Mouse (Mus musculus) liver, embryonic 13.5 days (tissue): ENCODE data around the gene Dlg4. TPM values are rescaled to one million over a fixed set of nuclear protein-coding genes. Genes with fewer than 3 reads are reported as not detected.

Source experiments
- ATAC-seq: fragments of 200-750 bp; cut with Nextera tagmentation; 2 replicates; pipeline ENCODE4 v1.8.0; 2017; ENCODE audit warnings: low read depth, mild to moderate bottlenecking, moderate number of reproducible peaks, moderate library complexity
- DNase-seq: peaks from one replicate; pipeline ENCODE4 v3.0.0; 2022
- H3K27ac ChIP-seq: fragments of 300-500 bp; sonication (generic); 2 replicates; pipeline ENCODE4 v1.5.1; 2015; ENCODE audit warnings: moderate library complexity, mild to moderate bottlenecking, inconsistent platforms
- H3K27me3 ChIP-seq: fragments of 300-500 bp; sonication (generic); 2 replicates; pipeline ENCODE4 v1.6.1; 2015; ENCODE audit warnings: mild to moderate bottlenecking, inconsistent platforms
- H3K36me3 ChIP-seq: fragments of 300-500 bp; sonication (generic); 2 replicates; pipeline ENCODE4 v1.6.1; 2015; ENCODE audit warnings: mild to moderate bottlenecking, inconsistent platforms
- H3K4me1 ChIP-seq: fragments of 300-500 bp; sonication (generic); replicated peaks from 2 replicates; pipeline ENCODE4 v1.6.1; 2015; ENCODE audit warnings: inconsistent platforms
- H3K4me2 ChIP-seq: fragments of 300-500 bp; sonication (generic); 2 replicates; pipeline ENCODE4 v1.6.1; 2015; ENCODE audit warnings: inconsistent platforms, mild to moderate bottlenecking, moderate library complexity
- H3K4me3 ChIP-seq: fragments of 300-500 bp; sonication (generic); replicated peaks from 2 replicates; pipeline ENCODE4 v1.5.1; 2015; ENCODE audit warnings: mild to moderate bottlenecking, inconsistent platforms
- H3K9ac ChIP-seq: fragments of 300-500 bp; sonication (generic); 2 replicates; pipeline ENCODE4 v1.6.1; 2015; ENCODE audit warnings: mild to moderate bottlenecking, inconsistent platforms
- H3K9me3 ChIP-seq: fragments of 300-500 bp; sonication (generic); replicated peaks from 2 replicates; pipeline ENCODE4 v1.6.1; 2016; ENCODE audit warnings: inconsistent platforms
- WGBS: fragments of 180-500 bp; shearing (Covaris S2); methylation state at CpG from one replicate; pipeline ENCODE4 v1.1.7; 2015; ENCODE audit not compliant: insufficient replicate concordance; 5-methylcytosine and 5-hydroxymethylcytosine counted together
- polyA plus RNA-seq: library from polyadenylated mRNA; unstranded; fragments of >200 nt; fragmentation: Nextera tagmentation; extraction: Ambion mirVana; gene quantifications from 2 replicates; pipeline ENCODE4 v1.2.1, GENCODE M21; 2015

Gene Dlg4
- 1.1 and 1.2 TPM in 2 replicates for polyA plus RNA-seq

- 66% methylated on average over 3 of the region's 3 CpGs for WGBS
- H3K4me1 ChIP-seq: peaks cover 69% of the 10 kb centered on the region
These were observed at the start of gene Dlg4 for GRCm38 (mm10) chr11:70016669-70017068. Gene Dlg4 (plus strand): TSS chr11:70016942.

DNA sequence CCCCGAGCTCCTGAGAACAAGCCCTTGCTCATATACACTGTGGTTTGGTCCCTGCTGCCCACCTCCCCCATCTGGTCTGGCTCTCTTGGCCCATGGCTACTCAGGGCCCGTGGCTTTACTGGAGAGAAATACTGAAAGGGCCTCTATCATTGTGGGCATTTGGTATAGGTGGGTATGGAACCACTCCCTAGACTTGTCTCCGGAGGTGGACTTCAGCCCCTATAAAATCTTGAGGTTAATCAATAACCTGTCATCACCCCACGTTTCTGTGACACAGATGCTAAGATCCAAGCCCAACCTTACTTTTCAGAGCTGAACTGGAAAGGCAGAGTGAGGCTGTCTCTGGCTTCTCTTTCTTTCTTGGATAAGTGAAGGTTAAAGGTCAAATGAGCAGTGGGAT is 47.9 kb upstream of the Dlg4 start:
- DNase-seq (no peak), ATAC-seq (no peak)
- WGBS: 67% methylated on average over 4 of the region's 4 CpGs
- Histone ChIP-seq H3K9ac (no peak overlapping the region), H3K36me3 (peaks cover 50% of the 10 kb centered on the region), H3K9me3 (no peaks in the 10 kb centered on the region), H3K27ac (no peak overlapping the region), H3K4me1 (peaks cover 29% of the 10 kb centered on the region), H3K4me3 (no peak overlapping the region), H3K4me2 (no peak overlapping the region), H3K27me3 (peaks cover 48% of the 10 kb centered on the region)

More at GRCm38 (mm10) chr11:70016669-70017068, at the start of gene Dlg4:
- DNase-seq (no peak), ATAC-seq (no peak)
- peak within 1 kb of the TSS; percentile 89; the same call in 1 of the 2 replicates for H3K9ac ChIP-seq
- H3K27ac ChIP-seq: no peak within 1 kb of the TSS
- peaks cover 20% of the 10 kb centered on the region for H3K36me3 ChIP-seq
- H3K4me2 ChIP-seq: peak within 1 kb of the TSS; percentile 86
- no peaks in the 10 kb centered on the region for H3K27me3 ChIP-seq
- no peaks in the 10 kb centered on the region for H3K9me3 ChIP-seq
- H3K4me3 ChIP-seq: no peak within 1 kb of the TSS

- peaks cover 26% of the 10 kb centered on the region for H3K4me1 ChIP-seq
- peaks cover 64% of the 10 kb centered on the region for H3K36me3 ChIP-seq
- no peak overlapping the region for H3K4me3 ChIP-seq
- no peak overlapping the region for H3K4me2 ChIP-seq
- DNase-seq (no peak), ATAC-seq (no peak)
- H3K9ac ChIP-seq: no peak overlapping the region
- H3K9me3 ChIP-seq: no peaks in the 10 kb centered on the region
- peaks cover 34% of the 10 kb centered on the region for H3K27me3 ChIP-seq
- H3K27ac ChIP-seq: no peak overlapping the region
- 74% methylated on average over 6 of the region's 6 CpGs for WGBS
These were observed 46.5 kb upstream of the Dlg4 start for GRCm38 (mm10) chr11:69970222-69970621.

DNA sequence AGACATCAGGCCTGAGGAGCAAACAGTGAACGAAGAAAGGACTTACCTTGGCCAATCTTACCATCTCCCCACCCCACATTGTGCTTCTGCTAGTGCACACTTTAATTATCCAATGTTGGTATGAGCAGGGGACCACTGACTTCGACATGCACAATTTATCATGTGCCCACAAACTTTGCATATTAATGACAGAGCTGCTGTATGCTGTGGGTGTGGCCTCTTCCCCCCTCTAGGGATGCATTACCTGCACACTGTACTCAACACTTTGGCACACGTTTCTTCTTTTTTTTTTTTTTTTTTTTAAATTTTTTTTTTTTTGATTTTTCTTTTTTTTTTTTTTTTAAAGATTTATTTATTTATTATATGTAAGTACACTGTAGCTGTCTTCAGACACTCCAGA is 46.0 kb upstream of the Dlg4 start:
- Histone ChIP-seq H3K9me3 (no peaks in the 10 kb centered on the region), H3K36me3 (peaks cover 66% of the 10 kb centered on the region), H3K27me3 (peaks cover 29% of the 10 kb centered on the region), H3K4me2 (no peak overlapping the region), H3K27ac (no peak overlapping the region), H3K4me3 (no peak overlapping the region), H3K4me1 (peaks cover 21% of the 10 kb centered on the region), H3K9ac (no peak overlapping the region)
- 57% methylated on average over 3 of the region's 3 CpGs for WGBS
- no peak for DNase-seq
- no peak for ATAC-seq

- Histone ChIP-seq H3K4me1 (peaks cover 12% of the 10 kb centered on the region), H3K36me3 (peaks cover 71% of the 10 kb centered on the region), H3K9ac (no peak overlapping the region), H3K4me2 (no peak overlapping the region), H3K4me3 (no peak overlapping the region), H3K27ac (no peak overlapping the region), H3K27me3 (no peaks in the 10 kb centered on the region), H3K9me3 (no peaks in the 10 kb centered on the region)
- DNase-seq (no peak), ATAC-seq (no peak)
- 78% methylated on average over 2 of the region's 2 CpGs for WGBS
These were observed 41.8 kb upstream of the Dlg4 start for GRCm38 (mm10) chr11:69974907-69975306.

DNA sequence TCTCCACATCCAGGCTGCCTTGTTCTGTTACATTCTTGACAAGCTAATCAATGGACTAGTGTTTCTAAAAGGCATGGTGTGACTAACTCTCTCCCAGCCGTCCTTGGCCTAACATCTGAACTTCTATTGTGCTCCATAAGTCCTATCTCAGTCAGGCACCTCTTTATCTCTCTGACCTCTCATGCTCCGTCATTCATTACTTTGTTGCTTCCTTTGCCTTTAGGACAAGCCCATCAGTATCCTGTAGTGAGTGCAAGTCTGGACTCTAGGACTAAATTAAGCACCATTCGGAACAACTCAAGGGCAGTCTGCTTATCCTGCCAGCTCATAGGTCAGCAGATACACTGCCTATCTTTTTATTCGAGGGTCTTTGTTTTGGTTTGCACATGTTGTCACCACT is 40.5 kb upstream of the Dlg4 start:
- no peak for ATAC-seq
- no peak overlapping the region for H3K4me3 ChIP-seq

DNA sequence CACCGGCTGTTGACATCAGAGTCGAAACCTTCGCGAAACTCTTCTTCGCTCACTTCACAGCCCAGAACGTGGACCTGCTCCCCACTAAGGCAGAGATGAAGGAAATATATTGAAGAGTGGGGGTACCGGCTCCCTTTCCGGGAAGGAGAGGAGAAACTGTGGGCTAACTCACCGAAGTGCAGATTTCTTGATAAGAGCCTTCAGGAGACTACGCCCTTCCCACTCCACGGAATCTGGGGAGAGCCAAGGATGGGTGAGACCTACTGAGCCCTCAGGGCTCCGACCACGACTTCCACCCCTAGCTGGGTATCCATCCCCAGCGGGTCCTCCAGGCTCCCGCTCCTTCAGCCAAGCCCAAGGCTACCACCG is 36.9 kb upstream of the Dlg4 start:
- ATAC-seq: peak; percentile 30
- peaks cover 48% of the 10 kb centered on the region for H3K36me3 ChIP-seq
- WGBS: 1% methylated on average over 16 of the region's 16 CpGs
- H3K9ac ChIP-seq: peak overlapping the region; percentile 99
- H3K27me3 ChIP-seq: no peaks in the 10 kb centered on the region
- no peak for DNase-seq
- H3K4me2 ChIP-seq: peak overlapping the region; percentile 95
- peaks cover 36% of the 10 kb centered on the region for H3K4me1 ChIP-seq
- H3K27ac ChIP-seq: peak overlapping the region; percentile 98
- no peaks in the 10 kb centered on the region for H3K9me3 ChIP-seq
- peak overlapping the region; percentile 99 for H3K4me3 ChIP-seq

More for the DNA sequence above, 40.5 kb upstream of the Dlg4 start:
- Histone ChIP-seq H3K4me2 (no peak overlapping the region), H3K27ac (no peak overlapping the region), H3K9me3 (no peaks in the 10 kb centered on the region), H3K4me1 (peaks cover 12% of the 10 kb centered on the region), H3K9ac (no peak overlapping the region), H3K36me3 (peaks cover 62% of the 10 kb centered on the region), H3K27me3 (no peaks in the 10 kb centered on the region)
- WGBS: 61% methylated on average over 4 of the region's 4 CpGs
- no peak for DNase-seq

DNA sequence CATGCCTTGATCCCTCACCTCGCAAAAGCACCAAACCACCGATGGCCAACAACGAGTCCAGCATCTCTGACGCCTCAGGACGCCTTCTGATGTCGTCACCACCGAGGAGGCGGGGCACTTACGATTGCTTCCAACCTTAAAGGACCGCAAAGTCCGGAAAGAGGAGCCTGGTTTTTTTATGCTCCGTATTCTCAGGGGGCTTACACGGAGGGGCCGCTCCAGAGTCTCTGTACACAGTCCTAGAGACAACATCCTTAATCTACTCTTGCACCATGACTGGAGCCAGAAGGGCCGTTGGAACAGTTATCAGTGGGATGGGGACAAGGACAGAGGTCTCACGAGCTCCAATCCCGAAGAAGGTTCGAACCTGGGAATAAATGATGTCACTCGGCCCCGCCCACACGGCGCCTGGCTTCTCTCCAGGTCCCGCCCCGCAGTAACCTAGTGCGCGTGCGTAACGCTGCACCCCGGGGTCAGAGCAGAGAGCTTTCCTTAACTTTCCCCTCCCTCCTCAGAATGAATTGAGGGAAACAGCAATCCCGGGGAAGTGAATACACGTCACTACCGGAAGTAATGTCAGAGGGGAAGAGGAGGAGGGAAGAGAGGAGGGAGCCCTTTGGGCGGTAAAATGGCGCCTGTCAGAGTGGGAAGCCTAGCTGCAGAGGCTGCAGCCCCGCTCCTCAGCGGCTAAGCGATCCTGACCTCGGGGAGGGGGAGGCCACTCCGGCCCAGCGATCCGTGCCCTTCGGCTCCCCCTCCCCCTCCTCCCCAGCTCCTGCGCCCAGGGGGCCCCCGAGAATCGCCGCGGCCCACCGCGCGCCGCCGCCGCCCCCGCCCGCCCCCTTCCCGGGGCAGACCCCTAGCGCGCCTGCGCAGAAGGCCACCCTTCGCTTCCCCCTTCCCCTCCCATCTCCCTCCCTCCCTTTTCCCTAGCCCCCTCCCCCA is 36.3 kb upstream of the Dlg4 start:
- Histone ChIP-seq H3K4me1 (peaks cover 36% of the 10 kb centered on the region), H3K4me3 (peak overlapping the region; percentile 99), H3K36me3 (peaks cover 49% of the 10 kb centered on the region), H3K27me3 (no peaks in the 10 kb centered on the region), H3K27ac (peak overlapping the region; percentile 98), H3K9ac (peak overlapping the region; percentile 99), H3K9me3 (no peaks in the 10 kb centered on the region), H3K4me2 (peak overlapping the region; percentile 95)
- DNase-seq: peak; percentile 98
- WGBS: 1% methylated on average over 44 of the region's 60 CpGs
- ATAC-seq: peak; percentile 90

- 0 out of 2 replicates have a peak, but pooled peaks have one; percentile 1 for ATAC-seq
- peak within 1 kb of the TSS; percentile 98 for H3K27ac ChIP-seq
- peaks cover 55% of the 10 kb centered on the region for H3K36me3 ChIP-seq
- H3K9ac ChIP-seq: peak within 1 kb of the TSS; percentile 99
- peaks cover 36% of the 10 kb centered on the region for H3K4me1 ChIP-seq
- peak within 1 kb of the TSS; percentile 99 for H3K4me3 ChIP-seq
- peak within 1 kb of the TSS; percentile 95 for H3K4me2 ChIP-seq
- H3K9me3 ChIP-seq: no peaks in the 10 kb centered on the region
- no peaks in the 10 kb centered on the region for H3K27me3 ChIP-seq
- WGBS: under 1% methylated on average over 43 of the region's 43 CpGs
- no peak for DNase-seq
These were observed 35.5 kb upstream of the Dlg4 start, which contains the start of gene Ctdnep1 for GRCm38 (mm10) chr11:69981141-69981762. Gene Ctdnep1 (plus strand): TSS chr11:69981156.

GRCm38 (mm10) chr11:69982225-69982624 is 34.5 kb upstream of the Dlg4 start, which contains the start of gene Elp5:
Gene Elp5 (minus strand): TSS chr11:69982517.
- H3K4me2 ChIP-seq: peak within 1 kb of the TSS; percentile 95
- peak within 1 kb of the TSS; percentile 99 for H3K9ac ChIP-seq
- ATAC-seq: no peak
- peak within 1 kb of the TSS; percentile 98 for H3K27ac ChIP-seq
- DNase-seq: no peak
- H3K4me1 ChIP-seq: peaks cover 34% of the 10 kb centered on the region
- no peaks in the 10 kb centered on the region for H3K27me3 ChIP-seq
- peak within 1 kb of the TSS; percentile 99 for H3K4me3 ChIP-seq
- H3K9me3 ChIP-seq: no peaks in the 10 kb centered on the region
- 49% methylated on average over 8 of the region's 8 CpGs for WGBS
- H3K36me3 ChIP-seq: peaks cover 57% of the 10 kb centered on the region

DNA sequence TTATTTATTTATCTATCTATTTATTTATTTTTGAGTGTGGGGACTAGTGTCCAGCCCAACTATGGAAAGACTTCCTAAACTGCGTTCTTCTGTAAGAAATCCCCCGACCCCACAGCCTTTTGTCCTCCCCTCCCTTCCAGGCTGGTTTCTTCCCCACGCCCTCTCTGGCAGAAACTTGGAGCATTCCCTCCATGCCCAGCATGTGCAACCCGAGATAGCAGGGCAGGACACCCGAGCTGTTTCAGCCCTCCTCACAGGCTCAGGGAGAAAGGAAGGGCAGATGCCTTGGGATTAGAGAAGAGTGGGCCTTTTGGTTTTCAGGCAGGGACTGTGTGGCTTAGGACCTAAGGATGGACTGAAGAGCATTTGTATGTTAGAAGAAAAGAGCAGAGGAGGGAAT is 33.9 kb upstream of the Dlg4 start:
- 29% methylated on average over 5 of the region's 5 CpGs for WGBS
- Histone ChIP-seq H3K27ac (peak overlapping the region; percentile 98), H3K4me2 (peak overlapping the region; percentile 95), H3K36me3 (peaks cover 59% of the 10 kb centered on the region), H3K9me3 (no peaks in the 10 kb centered on the region), H3K4me1 (peaks cover 34% of the 10 kb centered on the region), H3K4me3 (peak overlapping the region; percentile 99), H3K9ac (peak overlapping the region; percentile 99), H3K27me3 (no peaks in the 10 kb centered on the region)
- ATAC-seq (no peak), DNase-seq (no peak)
